Mouse (Mus musculus): Measurements from ENCODE around the gene Nwd2. TPM values are rescaled to one million over a fixed set of nuclear protein-coding genes. Genes with fewer than 3 reads are reported as not detected.

The Nwd2 gene
- 0.06 TPM for polyA plus RNA-seq (2017; shearing (Covaris generic))

DNA sequence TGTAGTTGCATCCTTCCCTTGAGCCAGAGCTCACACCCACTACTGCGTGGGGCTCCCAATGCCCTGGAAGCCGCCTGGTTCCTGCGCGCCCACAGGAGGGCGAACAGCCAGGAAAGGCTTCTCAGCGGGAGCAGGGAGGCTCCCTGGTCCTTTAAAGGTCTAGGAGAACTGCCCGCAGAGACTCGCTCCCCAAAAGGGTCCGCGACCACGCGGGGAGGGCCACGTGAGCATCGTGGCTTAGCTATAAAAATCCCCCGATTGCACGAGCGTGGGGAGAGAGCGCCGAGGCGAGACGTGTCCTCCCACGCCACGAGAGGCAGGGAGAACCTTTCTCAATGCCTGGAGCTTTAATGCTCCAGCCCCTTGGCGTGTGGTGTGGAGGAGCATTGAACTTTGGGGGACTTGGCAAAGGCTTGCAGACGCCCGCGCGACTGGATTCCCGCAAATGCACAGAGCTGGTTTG lies at the start of gene Nwd2:
Gene Nwd2, plus strand, starts transcription at position 33 of the 463 bp plus-strand sequence.

DNA sequence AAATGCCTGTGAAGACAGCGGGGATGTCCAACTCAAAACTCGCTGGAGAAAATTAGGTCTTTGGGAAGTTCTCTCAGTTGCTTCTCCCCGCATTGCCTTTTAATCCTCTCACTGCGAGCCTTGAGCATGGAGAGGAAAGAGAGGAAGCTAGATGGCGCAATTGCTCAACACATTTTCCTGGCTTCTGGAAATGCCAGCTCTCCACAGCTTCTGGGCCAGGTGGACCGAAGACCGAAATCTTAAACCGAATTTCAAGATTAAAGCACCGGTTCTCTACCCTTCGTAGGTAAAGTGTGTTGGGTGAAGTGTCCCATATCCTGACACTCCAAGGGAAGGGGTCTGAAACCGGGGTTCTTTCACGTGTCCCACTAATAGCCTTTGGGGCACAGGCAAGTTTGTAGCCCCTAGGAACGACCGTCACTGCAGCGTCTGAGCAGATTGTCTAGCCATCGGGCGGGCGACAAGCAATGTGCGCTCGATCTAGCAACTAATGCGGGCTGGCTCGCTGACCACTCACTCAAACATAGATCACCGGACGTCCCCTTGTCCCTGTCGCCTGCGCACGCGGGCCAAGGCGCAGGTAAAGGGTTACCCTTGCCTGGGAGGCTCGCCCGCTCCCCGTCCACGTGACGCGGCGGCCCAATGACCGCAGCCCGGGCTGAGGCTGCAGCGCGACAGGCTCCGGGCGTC lies 163.1 kb downstream of the Nwd2 start, which contains the start of gene 0610040J01Rik:
Gene 0610040J01Rik, plus strand, starts transcription at position 545 of the 690 bp plus-strand sequence.

Other genes with a start within 250 kb of the Nwd2 start
- gene 0610040J01Rik, start 163.3 kb downstream of the Nwd2 start, polyA plus RNA-seq (2017; shearing (Covaris generic)), result not detected

Measured in CD4-positive, CD25-positive, alpha-beta regulatory T cell, adult 9 weeks (primary cell).